Mouse (Mus musculus): Measurements from ENCODE around the gene Rfx6.

Gene Rfx6

DNA sequence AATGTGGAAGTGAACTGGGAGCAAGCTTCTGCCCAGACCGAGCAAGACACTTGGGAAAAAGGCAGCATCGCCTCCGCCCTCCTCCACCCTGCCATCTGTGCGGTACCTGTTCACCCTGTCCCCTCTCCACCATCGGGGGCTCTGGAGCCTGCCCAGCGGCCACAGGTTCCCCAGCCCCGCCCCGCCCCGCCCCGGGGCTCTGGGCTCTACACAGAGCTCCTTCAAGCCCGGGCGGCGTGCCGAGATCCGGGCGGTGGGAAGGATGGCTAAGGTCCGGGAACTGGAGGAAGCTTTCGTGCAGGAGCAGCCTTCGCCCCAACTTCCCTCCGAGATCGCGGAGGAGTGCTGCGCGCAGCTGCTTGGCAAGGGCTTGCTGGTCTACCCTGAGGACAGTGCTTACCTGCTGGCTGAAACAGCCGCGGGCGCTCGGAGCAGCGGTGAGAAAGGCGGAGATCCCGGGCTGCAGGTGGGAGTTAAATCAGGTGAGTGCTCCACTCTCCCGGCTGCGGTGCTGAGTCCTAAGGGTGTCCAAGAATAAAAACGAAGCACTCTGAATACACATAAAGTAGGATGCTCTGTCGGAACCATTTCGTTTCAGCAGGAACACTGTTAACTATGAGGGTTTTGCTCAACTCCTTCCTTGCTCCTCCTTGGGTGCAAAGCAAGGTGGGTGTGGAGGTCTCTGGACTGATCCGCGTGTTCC is at the start of gene Rfx6:
Gene Rfx6, plus strand, starts transcription at position 209 of the 703 bp plus-strand sequence.
- no peak for DNase-seq

DNA sequence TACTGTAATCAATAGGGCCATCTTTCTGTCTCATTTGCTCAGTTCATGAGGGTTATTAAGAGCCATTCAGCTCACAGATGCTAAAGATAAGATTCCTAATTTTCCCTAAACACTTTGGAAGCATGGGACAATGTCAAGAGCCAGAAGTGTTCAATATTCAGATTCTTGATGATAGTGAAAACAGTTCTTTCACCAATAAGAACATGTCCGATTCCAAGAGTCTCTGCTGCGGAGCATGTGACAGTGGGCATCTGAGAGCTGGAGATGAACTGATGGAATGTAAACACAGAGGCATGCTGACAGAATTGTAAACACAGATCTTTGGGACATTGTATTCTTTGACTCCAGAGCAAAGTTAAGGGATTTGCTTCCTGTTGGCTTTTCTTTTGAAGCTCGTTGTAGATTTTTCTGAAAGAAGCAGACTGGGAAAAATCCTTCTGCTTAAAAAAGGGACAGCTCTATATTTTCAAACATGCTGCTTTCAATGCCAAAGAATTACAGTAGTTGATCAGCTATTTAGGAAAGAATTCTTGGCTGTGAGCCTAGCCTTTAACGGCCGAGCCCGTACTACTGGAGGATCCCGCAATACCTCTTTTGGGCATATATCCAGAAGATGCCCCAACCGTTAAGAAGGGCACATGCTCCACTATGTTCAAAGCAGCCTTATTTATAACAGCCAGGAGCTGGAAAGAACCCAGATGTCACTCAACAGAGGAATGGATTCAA is 46.0 kb upstream of the Rfx6 start, which contains the start of gene Gprc6a:
Gene Gprc6a, minus strand, starts transcription at position 51 of the 726 bp plus-strand sequence.
- no peak for DNase-seq

DNA sequence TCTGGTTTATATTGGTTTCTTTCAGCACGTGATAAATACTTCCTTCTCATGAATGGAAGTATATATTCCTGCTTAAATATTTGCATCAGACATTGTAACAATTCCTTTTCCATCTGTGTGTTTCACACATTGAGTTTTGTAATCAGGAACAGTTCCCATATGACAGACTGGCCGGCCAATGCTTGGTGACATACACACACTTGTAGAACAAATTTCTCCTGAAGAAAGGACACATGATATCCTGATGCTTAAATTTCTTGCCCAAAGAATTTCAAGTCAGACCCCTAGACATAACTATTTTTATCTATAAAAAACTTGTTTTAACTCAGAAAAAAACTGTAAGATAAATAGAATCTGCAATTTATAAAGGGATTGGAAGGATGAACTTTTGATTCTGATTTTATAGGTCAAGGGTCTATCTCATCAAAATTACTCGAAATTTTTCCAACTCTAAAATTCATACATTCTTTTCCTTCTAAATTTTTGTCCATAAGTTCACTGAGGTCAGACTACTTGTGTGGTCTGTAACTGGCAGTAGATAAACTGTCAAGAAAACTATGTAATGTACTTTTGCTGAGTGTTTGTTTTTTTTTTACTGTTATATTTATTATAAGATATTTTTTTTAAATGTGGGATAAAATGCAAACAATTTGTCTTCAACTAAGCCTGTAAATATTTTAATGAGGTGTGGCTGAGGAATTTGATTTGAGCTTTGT is 27.9 kb upstream of the Rfx6 start:
- DNase-seq: no peak

DNA sequence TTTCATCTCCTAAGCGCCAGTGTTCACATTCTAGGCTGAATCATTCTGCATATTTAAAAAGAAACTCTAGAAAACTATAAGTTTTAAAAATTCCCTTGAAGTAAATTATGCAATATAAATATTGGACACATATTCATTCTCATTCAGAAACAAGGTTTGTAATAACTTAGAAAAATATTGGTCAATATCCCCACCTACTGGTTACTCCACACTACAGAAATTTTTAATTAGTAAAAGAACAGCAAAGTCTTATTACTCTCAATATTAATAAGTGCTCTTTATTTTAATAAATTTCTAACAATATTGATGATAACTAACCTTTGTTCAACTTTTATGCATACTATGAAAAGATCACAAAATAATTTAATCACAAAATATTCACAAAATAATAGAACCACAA is 20.2 kb upstream of the Rfx6 start:
- no peak for DNase-seq

DNA sequence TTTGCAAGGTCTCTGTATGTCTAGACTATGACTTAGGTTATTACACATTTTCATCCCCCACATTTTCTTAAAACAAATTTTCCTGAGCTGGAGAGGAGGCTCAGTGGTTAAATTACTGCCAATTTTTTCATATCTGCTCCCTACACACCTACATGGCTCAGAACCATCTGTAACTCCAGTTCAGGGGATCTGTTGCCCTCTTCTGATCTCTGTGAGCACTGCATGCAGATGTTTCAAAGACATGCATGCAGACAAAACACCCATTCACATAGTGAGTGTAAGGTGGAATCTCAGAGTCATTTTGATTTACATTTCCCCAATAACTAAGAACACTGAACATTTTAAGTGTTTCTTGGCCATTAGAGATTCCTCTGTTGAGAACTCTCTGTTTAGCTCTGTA is 8.2 kb upstream of the Rfx6 start:
- DNase-seq: no peak

DNA sequence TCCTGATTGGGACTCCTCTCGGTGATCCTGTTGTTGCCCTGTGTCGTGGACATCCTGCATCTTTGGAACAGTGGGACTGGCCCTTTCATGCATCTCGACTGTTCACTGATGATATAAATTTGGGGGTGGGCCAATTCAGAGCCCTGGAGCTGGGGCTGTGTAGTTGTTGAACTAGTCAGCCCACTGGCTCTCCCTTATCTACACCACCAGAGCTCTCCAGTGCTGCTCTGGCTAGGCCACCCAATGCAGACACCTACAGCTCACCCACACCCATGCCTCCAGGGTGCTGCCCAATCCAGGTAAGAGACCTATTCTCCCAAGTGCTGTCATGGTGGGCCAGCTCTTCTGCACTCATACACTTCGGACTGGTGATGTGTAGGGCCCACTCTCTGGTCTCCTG is 6.0 kb upstream of the Rfx6 start:
- no peak for DNase-seq

DNA sequence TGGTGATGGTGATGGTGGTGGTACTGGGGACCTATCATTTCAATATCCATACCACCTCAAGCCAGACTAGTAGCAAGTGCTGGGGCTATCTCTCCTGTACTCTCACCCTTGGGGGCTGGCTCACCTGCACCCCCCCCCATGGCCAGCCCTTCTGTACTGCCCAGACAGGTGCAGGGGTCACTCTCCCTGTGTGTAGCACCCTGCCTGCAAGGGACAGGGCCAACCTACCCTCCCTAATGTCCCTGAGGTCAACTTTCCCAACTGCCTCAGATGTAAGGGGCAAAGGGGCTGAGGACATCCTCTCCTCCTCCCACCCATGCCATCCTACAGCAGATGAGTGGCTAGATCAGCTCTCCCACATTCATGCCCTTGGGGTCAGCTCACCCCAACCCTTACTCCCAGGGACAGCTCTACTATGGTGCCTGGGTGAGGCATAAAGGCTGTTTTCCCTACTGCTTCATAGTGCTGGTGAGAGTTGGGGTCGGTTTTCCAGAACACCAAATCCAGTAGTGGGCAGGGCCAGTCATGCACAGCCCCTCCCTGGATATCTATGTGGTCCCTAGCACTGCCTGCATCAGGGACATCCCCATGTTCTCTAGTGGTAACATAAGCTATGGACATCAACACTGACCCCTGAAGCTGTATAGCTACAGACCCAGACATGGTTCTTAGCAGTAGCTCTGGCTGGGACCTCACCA is 5.3 kb upstream of the Rfx6 start:
- no peak for DNase-seq

DNA sequence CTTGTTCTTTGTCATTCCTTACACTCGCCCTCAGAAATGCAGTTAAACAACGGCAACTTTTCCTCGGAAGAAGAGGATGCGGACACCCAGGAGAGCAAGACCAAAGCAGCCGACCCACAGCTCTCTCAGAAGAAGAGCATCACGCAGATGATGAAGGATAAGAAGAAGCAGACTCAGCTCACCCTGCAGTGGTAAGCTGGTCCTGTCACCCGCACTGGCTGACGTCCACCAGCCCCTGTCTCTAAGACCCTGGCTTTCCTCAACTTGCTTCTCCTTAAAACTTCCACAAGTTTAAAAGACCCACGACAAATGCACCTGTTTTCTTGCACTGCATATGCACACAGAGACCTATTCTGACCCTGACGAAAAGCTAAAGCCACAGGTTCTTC is 689 bp downstream of the Rfx6 start:
- no peak for DNase-seq

DNA sequence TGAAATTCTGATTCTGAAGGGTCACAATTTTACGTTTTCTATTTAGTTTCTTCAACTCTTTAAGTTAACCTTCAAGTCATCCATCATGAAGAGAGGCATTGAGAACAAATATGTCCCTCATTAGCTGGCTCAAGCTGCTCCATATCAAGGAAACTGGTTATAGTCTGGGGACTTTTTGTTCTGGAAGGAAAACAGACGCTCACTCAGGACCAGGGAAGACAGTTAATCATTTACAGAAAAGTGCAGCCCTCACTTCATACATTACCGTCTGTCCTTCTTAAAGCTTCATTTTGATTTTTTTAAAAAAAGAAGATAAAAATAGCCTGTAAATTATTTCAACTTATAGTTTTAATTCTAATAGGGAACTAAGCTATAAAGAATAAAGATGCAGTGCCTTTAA is 43.3 kb downstream of the Rfx6 start:
- no peak for DNase-seq

DNA sequence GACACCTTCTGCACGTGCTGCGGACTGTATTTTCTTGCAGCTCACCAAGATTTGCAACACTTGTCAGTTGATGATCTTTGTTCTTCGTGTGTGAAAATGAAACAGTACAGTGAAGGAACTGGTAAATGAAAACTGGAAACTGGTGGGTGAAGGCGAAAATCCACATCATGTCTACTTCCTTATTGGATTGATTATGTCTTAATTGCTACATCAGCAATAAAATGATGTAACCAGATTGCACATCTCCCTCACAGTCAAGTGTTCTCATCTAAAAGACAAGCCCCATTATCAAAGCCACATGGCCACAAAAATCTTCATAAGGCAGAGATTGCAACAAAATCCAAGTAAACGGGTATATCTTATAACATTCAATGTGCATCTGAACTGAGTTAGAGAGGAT is 83.9 kb downstream of the Rfx6 start:
- DNase-seq: no peak

DNA sequence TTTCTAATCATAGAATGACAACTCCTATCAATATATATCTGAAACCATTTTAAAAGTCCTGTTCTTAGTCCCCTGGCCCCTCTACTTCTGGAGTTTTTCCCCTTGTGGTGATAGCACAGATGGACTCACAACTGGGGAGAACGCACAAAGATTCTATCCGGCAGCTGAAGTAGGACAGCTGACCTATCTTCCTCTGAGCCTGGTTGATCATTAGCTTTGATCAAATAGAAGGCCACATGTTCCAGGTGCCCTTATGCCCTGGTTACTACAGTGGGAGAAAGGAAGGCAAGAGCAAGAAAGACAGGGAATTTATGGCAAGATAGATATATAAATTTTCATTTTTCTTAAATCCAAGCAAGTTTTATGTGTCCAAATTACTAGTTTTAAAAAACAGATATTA is 85.7 kb downstream of the Rfx6 start:
- DNase-seq: no peak

DNA sequence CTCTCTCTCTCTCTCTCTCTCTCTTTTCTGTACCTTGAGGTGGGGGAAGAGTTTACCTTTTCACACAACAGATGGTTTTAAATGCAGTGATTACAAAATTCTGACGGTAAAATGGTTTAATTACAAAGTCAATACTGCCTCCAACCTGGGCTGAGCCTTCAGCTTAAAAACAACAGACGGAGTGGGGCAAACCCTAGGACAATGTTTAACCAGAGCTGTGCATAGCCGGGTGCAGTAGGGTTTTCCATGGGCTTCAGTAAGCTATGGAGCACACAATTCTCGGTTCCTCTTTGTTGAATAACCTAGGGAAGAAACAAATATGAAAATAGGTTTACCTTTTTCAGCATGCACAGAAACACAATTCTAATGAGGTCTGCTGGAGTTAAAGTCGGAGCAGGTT is 90.9 kb downstream of the Rfx6 start:
- no peak for DNase-seq

DNA sequence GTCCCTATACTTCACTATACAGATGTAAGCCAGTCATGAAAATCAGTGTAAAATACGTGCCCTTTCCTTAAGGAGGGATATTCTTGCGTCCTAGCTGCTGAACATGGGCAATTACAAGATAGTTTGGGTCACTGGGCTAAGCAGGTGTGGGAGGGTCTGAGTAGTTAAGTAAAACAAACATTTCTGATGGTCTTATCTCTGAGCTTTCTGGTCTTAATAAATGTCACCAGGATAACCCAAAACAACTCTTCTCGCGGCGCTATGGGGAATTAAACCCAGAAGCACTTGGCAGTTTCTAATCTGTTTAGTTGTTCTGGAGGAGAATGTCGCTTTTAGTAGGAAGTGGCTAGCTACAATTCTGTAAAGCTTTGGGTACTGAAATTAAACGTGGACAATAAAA is 91.7 kb downstream of the Rfx6 start:
- no peak for DNase-seq

DNA sequence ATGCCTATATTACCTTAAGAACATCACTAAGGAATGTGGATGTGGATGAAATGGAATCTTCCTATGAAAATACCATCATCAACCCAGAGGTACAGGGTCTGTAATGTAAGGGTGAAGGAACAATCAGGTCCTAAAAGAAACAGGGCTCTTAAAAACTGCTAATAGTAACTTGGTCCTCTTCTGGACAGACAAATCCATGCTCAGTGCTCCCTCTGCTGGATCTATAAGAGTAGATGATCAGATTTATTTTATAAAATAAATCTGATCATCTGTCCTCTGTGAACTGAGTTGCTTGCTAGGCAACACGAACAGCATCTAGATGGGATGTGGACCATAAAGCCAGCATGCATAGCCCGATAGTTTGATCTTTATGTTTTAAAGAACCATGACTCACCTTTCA is 102.1 kb downstream of the Rfx6 start:
- no peak for DNase-seq

Data from cerebellum, adult 9-11 months (tissue).